Mouse (Mus musculus): ENCODE measurements around the gene Ubap1. TPM values are rescaled to one million over a fixed set of nuclear protein-coding genes. Genes with fewer than 3 reads are reported as not detected.

Ubap1 gene
- total RNA-seq, 2 experiments from 2014 or later, result 33.1 to 198 TPM

DNA sequence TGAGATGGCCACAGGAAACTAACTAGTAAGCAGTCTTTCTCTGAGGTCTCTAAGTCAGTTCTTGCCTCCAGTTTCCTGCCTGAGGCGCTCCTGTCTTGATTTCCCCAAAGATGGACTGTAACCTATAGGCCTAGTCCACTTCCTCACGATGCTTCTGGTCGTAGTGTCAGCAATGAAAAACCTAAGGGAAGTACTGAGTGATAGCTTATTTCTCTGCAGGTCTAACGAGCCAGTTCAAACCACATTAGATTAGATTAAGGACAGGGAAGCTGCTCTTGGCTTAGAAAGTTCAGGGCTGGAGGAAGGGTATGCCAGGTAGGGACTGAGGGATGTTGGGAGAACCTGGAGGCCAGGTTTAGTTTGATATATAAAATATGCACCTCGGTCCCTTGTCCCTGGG lies 52.8 kb downstream of the Ubap1 start:
- no peak for ATAC-seq (replicated peaks; ENCODE audit: low FRiP score, poor library complexity, severe bottlenecking)

DNA sequence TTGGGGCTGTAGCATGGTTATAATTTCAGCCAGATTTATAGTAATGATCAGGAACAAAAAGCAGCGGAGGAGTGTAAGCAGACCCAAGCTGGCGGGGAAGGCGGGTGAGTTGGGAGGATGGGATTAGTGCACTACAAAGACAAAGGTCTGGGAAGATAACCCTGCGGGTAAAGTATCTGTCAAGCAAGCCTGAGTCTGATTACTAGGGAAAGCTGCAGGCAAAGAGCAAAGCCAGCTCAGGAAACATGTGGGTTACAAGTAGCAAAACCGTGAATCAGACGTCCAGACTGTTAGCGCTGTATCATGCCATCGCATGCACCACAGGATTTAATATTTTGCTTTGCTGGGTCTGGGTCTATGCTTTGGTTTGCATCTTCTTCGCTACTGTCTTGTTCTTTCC lies 57.8 kb downstream of the Ubap1 start:
- no peak for ATAC-seq (replicated peaks; ENCODE audit: low FRiP score, poor library complexity, severe bottlenecking)

DNA sequence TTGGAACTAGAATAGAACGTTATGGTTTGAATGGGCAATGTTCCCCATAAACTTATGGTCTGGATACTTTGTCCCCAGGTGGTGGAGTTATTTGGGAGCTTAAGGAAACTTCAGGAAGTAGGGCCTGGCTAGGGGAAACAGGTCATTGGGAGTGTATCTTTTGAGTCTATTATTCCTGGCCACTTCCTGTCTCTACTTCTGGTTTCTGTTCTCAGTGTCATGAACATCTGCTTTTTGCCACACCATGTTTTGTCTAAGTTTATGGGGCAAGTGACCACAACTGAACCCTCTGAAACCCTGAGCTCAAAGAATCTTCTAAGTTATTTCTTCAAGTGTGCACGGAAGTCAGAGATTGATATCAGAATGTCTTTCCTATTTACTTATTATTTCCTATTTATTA lies 58.6 kb downstream of the Ubap1 start:
- ATAC-seq (replicated peaks; ENCODE audit: low FRiP score, poor library complexity, severe bottlenecking), result no peak

DNA sequence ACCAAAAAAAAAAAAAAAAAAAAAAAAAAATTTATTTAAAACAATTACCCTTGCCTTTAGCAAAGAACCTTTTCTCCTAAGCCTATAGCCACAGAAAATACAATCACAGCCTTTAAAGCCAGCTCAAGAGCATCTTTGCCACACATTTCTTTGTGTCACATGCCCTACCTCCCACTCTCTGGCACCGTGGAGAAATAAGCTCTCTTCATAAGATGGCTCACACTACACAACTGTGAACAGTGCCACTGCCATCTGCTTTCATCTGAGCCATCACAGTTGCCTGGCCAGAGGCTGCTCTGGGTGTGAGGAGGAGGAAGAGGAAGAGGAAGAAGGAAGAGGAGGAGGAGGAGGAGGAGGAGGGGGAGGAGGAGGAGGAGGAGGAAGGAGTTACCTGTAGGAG lies 60.5 kb downstream of the Ubap1 start:
- ATAC-seq (replicated peaks; ENCODE audit: low FRiP score, poor library complexity, severe bottlenecking), result no peak

DNA sequence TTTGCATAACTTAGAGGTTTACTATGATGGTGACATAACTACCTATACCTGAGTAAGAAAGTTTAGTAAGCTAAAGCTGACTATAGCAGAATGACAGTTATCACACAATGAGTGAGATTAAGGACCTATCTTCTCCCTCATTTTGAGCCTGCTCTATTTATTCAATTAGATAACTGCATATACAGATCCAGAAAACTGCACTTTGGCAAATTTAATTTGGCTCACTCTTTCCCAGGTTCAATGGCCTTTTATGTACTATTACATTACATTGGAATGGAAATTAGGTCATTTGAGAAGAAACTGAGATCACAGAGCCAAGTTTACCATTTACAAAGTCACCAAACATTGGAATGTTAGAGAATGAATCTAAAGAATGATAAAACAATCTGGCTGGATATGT lies 68.2 kb downstream of the Ubap1 start:
- no peak for ATAC-seq (replicated peaks; ENCODE audit: low FRiP score, poor library complexity, severe bottlenecking)

DNA sequence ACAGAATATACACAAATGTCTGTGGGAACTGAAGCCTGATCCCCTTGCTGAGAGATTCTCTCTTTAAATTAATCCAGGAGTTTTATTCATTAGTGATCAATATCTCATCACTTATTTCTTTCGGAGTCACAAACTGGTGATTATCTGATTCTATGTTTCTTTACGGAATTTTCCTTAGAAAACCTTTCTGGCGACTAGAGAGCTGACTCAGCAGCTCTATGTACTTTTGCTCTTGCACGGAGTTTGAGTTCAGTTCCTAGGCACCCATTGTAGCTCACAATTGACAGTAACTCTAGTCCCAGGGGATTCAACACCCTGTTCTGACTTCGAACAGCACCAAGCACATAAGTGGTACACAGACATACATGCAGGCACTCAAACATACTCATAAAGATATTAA lies 90.1 kb downstream of the Ubap1 start:
- ATAC-seq (replicated peaks; ENCODE audit: low FRiP score, poor library complexity, severe bottlenecking), result no peak

Other genes with a start within 250 kb of the Ubap1 start
- 3.4 and 4.7 TPM in 2 replicates for gene Nol6, start 224.5 kb upstream of the Ubap1 start, total RNA-seq (2015; ENCODE audit: low replicate concordance)
- 1.8 and 3.5 TPM in 2 replicates for gene Nol6, start 224.5 kb upstream of the Ubap1 start, total RNA-seq (2017; ENCODE audit: low replicate concordance)
- 108 and 121 TPM in 2 replicates for gene Ube2r2, start 213.3 kb upstream of the Ubap1 start, total RNA-seq (2015; ENCODE audit: low replicate concordance)
- gene Ube2r2, start 213.3 kb upstream of the Ubap1 start, total RNA-seq (2017; ENCODE audit: low replicate concordance), result 64.3 and 82.5 TPM in 2 replicates
- gene Ubap2, start 73.9 kb upstream of the Ubap1 start, total RNA-seq (2015; ENCODE audit: low replicate concordance), result 52.3 and 55.8 TPM in 2 replicates
- gene Ubap2, start 73.9 kb upstream of the Ubap1 start, total RNA-seq (2017; ENCODE audit: low replicate concordance), result 33.1 and 42.1 TPM in 2 replicates
- 58.4 and 77.1 TPM in 2 replicates for gene Dcaf12, start 34.1 kb upstream of the Ubap1 start, total RNA-seq (2015; ENCODE audit: low replicate concordance)
- 66.0 and 84.6 TPM in 2 replicates for gene Dcaf12, start 34.1 kb upstream of the Ubap1 start, total RNA-seq (2017; ENCODE audit: low replicate concordance)
- 80.0 and 122 TPM in 2 replicates for gene Kif24, start 115.9 kb downstream of the Ubap1 start, total RNA-seq (2015; ENCODE audit: low replicate concordance)
- 92.7 and 96.0 TPM in 2 replicates for gene Kif24, start 115.9 kb downstream of the Ubap1 start, total RNA-seq (2017; ENCODE audit: low replicate concordance)
- gene Nudt2, start 116.2 kb downstream of the Ubap1 start, total RNA-seq (2015; ENCODE audit: low replicate concordance), result 1.8 TPM in 1 of 2 replicates, not detected in the other
- gene Nudt2, start 116.2 kb downstream of the Ubap1 start, total RNA-seq (2017; ENCODE audit: low replicate concordance), result 18.2 TPM in 1 of 2 replicates, not detected in the other
- not detected in 2 replicates for gene AI464131, start 154.1 kb downstream of the Ubap1 start, total RNA-seq (2015; ENCODE audit: low replicate concordance)
- gene AI464131, start 154.1 kb downstream of the Ubap1 start, total RNA-seq (2017; ENCODE audit: low replicate concordance), result 0.45 TPM in 1 of 2 replicates, not detected in the other
- not detected in 2 replicates for gene 1110017D15Rik, start 168.3 kb downstream of the Ubap1 start, total RNA-seq (2015; ENCODE audit: low replicate concordance)
- gene 1110017D15Rik, start 168.3 kb downstream of the Ubap1 start, total RNA-seq (2017; ENCODE audit: low replicate concordance), result not detected in 2 replicates
- gene Fam219a, start 220.5 kb downstream of the Ubap1 start, total RNA-seq (2015; ENCODE audit: low replicate concordance), result 1.1 TPM in 1 of 2 replicates, not detected in the other
- 0.39 and 0.45 TPM in 2 replicates for gene Fam219a, start 220.5 kb downstream of the Ubap1 start, total RNA-seq (2017; ENCODE audit: low replicate concordance)
- not detected in 2 replicates for gene Dnaic1, start 220.8 kb downstream of the Ubap1 start, total RNA-seq (2015; ENCODE audit: low replicate concordance)
- not detected in 2 replicates for gene Dnaic1, start 220.8 kb downstream of the Ubap1 start, total RNA-seq (2017; ENCODE audit: low replicate concordance)

Data from erythroid progenitor cell, adult 5-6 weeks (primary cell).